Mouse (Mus musculus) CD4-positive helper T cell, adult 2 months (primary cell): Measurements from ENCODE around the gene Mrtfa.

Experiments used
- DNase-seq: peaks from one replicate; pipeline ENCODE4 v3.0.0-alpha.2; 2012; ENCODE audit warnings: low read depth, missing footprints, low spot score

Mrtfa gene

DNA sequence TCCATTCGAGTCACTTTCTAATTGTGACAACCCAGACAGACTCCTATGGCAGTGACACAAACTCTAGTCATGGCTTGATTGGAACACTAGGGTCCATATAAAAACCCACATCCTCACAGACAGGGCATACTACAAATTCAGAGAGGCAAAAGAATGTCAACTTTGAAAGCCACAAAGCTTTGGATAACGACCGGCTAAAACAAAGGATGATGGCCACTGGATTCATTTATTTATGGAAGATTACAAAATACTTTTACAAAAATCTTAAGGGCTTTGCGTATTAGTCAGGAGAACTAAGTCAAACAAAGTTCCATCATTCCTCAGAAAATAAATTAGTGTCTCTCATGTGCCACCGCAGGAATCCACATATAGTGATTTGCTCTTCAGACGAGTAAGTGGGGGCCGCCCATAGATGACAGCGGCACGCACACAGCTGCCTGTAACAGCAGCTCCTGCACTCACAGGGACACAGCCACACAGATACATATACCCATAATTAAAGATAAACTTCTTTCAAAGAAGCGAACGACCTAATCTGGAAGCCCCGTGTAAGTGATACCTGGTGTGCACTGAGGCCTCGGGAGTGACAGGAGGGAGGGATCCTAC lies 88.2 kb downstream of the Mrtfa start:
- DNase-seq: no peak

DNA sequence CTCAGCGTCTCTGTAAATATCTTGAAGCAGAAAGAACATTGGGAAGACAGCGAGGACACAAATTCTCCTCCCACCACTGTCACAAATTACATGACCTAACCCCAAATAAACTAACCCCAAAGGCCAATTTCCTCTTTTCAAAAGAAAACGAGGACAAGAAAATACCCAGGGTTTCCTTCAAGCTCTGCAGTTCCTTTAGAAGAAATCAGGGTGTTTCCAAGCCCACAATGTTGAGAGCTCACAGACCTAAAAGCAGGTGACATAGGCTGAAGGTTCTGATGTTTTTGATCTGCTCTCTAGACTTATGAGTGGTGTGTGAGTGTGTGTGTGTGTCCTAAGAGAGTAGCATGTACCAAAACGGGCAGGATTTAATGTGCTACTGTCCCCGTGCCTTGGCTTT lies 89.2 kb downstream of the Mrtfa start:
- DNase-seq: peak; percentile 69

DNA sequence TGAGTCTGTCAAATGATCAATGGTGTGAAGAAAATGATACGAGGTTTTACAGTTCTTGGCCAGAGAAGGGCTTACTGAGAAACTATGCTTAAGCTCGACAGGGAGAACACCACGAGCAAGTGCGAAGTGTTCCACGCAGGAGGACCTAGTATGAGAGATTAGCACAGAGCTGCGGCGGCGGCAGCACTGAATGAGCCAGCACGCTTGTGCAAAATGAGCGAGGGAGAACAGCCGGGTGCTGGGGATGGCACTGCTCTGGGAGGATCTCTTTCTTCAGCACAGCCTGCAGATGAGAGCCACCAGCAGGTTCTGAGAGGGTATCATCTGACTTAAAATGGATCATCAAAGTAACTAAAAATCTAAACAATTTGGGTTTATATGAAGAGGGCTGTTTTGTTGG lies 91.3 kb downstream of the Mrtfa start:
- DNase-seq: peak; percentile 22

DNA sequence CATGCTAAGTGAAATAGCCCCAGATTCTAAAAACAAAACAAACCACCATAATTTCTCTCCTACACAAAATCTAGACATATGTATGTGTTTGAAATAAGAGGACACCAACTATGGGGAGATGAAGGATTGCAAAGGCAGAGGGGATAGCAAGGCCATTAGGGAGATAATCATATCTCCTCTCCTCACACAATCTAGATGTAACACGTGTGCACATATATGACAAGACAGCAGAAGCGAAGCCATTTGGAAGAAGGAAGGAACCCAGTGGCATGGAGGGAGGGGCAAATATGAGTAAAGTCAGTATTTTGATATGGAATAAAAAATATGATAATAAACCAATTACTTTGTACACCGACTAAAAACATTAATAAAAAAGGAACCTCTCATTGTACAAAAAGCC lies 91.9 kb downstream of the Mrtfa start:
- DNase-seq: no peak

DNA sequence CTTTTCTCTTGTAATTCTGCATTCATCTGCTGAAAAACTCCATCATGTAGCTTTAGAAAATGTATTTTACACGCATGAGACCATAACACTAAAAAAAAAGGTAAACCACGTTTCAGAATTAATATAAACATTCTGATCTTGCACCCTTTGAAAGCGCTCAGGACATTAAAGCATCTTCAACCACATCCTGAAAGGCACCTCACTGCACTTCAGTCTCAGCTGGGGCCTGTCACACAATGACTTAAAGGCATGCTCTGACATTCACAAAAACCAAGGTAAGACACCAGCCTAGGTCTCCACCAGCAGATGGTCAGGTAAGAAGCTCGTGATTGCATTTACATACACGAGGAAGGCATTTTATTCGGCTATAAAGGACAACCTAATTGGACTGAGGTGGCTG lies 92.7 kb downstream of the Mrtfa start:
- DNase-seq: peak; percentile 81

DNA sequence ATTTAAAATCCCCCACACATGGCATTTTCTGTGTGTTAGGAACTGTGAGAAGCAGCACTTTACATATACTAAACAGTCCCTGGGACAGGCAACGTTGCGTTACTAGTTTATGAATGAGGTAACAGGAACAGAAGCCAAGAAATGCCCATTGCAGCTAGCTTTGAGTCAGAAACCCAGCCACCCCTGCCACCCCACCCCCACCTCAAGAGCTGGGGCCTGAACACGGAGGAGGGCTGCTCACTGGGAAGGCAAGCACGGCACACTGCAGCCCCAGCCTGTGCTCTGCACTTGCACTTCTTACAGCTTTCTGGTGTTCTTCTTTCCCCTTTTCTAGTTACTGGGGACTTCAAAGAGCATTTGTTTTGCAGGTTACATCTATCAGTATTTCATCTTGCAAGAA lies 93.1 kb downstream of the Mrtfa start:
- peak; percentile 84 for DNase-seq

DNA sequence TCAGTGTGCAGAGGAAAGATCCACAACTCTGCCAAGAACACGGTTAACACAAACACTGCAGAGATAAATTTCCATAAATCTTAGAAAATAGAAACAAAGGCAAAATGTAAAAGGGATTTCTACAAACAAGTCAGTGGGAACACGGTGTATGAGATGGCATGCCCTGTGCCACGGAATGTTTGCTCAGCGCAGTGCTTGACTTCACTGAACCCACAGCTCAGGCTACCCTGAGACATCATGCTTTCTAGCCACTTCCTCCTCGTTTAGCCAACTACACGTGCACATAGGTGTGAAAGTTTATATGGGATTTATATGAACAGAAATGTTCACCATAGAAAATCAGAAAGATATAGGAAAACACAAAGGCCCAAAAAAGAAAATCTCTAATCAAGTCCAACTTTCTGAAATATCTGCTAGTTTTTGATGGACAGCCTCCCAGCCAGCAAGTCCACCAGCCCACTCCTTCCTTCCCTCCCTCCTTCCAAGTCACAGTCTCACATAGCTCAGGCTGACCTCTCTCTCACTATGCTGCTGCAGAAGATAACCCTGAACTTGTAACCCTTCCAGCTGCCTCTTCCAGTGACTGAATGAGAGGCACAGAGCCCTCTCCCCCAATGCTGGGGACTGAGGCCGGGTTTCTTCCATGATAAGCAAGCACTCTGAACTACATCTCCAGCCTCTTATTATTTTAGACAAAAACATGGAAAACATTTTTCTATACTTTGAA lies 94.1 kb downstream of the Mrtfa start:
- no peak for DNase-seq

DNA sequence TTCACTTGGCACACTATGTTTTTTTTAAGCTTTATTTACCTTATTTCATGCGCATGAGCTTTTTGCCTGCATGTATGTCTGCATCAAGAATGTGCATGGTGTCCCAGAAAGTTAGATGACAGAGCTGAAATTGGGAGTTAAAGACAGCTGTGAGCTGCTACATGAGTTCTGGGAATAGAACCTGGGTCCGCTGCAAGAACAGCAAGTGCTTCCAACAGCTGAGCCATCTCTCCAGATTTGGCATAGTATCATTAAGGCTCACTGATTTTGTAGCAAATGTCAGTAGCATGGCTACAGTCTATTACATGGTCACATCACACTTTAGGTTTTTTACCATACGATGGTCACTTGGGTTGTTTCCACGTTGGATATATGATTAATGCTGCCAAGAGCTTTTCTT lies 97.5 kb downstream of the Mrtfa start:
- no peak for DNase-seq

DNA sequence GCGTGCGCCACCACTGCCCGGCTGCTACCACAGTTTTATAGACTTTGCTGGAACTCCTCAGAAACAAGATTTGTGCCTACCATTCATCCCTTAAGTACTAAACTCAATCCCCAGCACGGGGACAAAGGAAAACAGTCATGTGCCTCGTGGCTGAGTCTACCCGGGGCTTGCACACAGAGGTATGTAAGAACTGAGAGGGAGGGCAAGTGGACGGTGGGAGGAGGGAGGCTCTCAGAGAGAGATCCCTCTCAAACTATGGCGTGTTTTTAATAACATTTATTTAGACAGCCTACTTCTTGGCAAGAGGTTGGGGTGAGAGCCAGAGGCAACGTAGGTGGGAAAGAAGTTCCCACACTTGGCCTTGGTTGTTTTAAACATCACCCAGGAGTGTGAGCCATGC lies 98.8 kb downstream of the Mrtfa start:
- no peak for DNase-seq

DNA sequence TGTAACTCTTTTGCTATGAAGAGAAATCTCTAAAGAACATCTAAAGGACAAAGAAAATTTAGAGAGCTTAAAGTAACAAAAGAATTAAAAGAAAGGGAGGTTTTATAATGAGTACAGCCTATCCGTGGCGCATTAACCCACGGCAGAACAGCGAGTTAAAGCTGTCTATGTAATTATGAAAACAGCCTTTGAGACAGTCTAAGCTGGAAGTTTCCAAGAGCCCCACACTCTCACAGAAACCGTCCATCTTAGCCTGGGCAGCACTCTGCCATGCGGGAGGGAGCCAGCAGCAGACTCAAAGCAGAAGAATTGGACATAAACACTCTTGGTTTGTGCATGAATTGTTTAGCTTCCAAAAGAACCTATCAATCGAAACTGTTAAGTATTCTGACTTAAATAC lies 103.0 kb downstream of the Mrtfa start:
- no peak for DNase-seq

DNA sequence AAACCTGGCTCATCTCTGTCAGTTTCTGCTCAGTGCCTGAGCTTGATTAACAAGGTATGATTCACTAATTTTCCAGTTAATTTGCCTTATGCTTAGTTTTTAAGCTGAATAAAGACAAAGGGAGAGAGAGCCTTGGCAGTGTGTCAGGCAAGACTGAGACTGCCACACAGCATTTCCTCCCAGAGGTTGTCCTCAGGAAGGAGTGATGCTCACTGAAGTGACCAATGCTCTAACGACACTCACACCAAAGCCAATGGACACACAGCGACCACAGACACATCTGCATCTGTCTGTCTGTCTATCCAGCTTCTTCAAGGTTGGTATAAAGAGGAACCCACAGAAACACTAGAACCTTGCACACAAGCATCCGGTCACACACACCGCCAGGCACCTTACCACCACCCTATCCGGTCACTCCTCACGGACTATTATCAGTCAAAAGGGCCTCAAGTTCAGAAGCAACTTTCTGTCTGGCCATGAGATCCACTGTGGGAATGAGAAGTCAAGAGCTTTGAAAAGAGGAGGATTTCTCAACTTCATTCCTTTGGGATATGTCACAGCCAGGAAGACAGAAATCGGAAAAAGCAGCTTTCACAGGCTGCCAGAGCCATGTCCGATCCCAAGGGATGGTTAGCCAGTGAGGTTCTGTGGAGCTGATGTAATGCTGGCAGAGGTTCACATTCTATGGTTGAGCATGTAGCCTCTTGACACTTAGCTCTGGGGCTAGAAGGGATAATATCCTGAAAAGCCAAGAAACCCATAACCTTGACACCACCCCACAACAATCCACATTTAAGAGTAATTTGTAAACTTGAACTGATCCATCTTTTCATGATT lies 103.7 kb downstream of the Mrtfa start:
- no peak for DNase-seq

DNA sequence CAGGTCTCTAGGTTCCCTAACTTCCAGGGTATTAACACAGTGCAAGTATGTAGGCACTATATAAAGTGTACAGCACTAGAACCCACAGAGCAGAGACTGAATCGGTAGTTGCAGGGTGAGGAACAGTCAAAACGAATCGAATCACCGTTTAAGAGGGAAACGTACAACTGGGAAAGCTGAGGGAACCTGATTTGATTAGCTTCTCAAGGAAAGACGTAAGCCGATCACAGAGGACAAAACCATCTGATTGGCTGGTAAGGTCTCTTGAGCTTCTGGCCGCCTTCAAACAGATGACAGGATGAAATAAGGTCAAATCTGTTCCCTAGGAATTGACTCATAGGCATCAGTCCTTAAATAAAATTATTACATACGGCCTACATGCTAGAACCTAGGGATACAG lies 106.7 kb downstream of the Mrtfa start:
- DNase-seq: no peak

DNA sequence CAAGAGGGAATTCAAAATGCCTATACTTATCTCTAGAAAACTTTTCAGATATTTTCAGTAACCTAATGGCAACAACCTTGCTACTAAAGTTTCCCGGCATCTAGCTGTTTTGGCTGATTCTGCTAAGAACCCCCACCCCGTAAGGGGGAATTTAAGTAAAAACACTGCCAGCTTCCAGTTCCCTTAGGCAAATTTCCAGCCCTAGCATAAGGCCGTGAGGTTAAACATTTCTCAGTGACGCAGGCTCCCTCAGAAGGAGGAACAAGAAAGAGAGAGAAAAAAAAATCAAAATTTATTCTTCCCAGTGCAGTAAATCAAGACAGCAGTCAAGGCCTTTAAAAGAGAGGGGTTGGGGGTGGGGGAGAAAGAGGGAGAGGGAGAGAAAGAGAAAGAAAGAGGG lies 107.3 kb downstream of the Mrtfa start:
- DNase-seq: no peak

DNA sequence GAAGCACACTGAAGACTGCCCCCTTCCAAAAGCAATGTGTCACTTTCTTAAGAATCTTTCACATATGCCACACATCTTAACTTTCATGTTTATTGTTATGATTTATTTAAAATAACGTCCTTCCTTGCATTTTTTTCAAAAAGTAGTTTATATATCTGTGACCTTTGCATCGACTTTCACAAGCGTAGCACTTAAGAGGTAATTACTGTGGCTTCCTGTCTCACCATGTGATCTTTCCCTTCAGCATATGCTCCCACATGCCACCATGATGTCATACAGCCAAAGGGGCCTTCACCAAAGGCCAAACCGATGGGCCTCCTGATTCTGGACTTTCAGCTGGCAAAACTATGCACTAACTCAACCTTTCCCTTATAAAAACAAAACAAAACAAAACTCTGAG lies 109.3 kb downstream of the Mrtfa start:
- peak; percentile 60 for DNase-seq

DNA sequence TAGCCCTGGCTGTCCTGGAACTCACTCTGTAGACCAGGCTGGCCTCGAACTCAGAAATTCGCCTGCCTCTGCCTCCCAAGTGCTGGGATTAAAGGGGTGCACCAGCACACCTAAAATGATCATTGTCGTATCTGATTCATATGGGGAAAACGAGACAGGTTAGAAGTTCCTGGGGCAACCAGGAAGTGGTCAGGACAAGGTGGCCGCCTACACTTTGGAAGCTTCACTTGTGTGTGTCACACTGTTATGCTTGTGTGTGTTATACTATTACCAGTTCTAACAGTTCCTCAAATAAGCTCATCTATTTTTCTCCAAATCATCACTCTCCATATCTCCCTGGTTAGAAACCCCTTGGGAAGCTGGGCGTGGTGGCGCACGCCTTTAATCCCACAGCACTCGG lies 110.2 kb downstream of the Mrtfa start:
- peak; percentile 51 for DNase-seq

DNA sequence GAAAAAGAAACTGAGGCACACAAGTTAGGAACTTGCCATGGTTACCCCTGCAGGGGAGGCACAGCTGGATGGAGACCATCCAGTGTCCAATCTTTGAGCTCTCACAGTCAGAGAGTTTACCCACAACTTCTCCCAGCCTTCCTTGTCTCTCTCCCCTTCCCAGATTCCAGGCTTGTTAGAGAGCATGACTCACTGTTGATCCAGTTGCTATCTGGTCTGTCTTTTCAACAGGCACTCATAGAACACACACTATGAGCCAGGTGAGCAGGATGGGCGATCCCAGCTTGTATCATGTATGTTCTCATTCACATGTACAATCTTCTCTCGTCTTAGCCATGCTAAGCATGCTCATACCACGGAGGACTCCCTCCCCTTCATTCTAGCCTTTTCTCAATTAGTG lies 111.3 kb downstream of the Mrtfa start:
- DNase-seq: no peak

DNA sequence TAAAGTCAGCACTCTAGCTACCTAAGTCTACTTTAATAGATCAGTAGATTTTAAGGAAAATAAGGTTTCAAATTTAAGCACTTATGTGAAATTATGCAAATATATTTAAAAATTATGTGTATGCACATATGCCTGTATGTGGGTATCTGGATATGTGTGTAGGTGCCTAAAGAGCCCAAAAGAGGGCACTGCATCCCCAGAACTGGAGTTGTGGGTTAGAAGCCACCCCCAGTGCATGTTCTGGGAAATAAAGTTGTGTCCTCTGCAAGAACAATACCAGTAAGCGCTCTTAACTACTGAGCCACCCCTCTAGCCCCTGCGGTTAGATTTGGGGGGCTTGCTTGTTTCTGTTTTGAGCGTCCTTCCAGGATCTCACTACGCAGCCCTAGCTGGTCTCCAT lies 113.0 kb downstream of the Mrtfa start:
- DNase-seq: peak; percentile 63

DNA sequence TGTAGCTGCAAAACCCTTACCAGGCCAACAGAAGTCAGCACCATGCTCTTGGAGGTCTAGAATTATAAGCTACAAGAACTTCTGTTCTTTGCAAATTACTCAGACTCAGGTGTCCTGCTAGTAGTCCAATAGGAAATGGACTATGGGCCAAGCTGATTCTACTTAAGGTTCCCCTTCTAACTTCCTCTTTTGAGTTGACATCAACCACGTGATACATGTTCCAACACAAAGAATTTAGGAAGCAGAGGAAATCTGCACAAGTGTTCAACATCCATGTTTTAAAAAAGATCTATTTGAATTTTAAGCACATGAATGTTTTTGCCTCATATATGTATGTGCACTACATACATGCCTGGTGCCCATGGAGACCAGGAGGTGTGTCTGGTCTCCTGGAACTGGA lies 116.0 kb downstream of the Mrtfa start:
- no peak for DNase-seq

DNA sequence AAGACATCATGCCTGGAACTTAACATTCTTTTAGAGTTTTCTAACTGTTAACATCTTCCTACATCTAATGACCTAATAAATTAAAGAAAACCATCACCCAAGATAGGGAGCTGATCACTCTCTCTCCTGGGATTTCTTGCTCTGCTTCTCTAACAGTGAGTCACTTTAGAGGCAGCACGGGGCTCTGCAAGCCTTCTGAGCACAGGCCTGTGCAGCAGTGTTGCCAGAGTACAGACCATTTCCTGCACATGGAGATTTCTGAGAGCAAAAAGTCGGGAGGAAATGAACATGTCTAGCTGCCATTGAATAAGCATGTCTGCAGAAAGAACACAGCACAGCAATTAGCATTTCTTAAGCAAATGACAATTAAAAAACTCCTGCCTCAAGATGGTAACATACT lies 116.8 kb downstream of the Mrtfa start:
- DNase-seq: no peak

DNA sequence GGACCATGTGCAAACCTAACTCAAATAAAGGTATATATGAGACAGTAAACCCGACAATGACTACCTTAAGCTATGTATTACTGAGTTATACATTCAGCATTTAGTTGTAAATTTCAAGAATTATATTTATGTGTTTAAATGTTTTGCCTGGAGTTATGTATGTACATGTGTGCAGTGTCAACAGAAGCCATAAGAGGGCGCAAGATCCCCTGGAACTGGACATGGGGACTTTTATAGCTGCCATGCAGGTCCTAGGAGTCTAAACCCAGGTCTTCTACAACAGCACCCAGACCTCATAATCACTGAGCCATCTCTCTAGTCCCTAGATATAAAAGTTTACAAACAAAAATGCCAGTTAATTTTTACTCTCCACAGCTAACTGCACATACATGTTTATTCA lies 117.8 kb downstream of the Mrtfa start:
- DNase-seq: peak; percentile 46

DNA sequence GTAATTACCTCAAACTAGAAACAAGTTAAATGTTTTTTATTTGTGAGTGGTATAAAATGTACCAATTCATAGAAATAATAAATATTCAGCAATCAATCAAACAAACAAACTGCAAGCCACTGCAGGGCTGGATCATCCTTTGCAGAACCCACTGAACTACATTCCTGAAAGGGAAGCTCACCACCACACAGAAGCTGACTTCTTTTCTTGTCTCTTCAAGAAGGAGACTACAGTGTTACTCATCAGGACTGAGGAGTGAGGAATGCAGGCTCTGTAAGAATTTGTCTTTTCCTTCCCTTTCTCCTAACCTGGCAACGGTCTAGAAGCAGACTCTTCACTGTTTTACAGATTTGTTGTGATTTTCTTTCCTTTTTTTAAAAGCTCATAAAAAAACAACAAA lies 120.1 kb downstream of the Mrtfa start:
- DNase-seq: no peak

DNA sequence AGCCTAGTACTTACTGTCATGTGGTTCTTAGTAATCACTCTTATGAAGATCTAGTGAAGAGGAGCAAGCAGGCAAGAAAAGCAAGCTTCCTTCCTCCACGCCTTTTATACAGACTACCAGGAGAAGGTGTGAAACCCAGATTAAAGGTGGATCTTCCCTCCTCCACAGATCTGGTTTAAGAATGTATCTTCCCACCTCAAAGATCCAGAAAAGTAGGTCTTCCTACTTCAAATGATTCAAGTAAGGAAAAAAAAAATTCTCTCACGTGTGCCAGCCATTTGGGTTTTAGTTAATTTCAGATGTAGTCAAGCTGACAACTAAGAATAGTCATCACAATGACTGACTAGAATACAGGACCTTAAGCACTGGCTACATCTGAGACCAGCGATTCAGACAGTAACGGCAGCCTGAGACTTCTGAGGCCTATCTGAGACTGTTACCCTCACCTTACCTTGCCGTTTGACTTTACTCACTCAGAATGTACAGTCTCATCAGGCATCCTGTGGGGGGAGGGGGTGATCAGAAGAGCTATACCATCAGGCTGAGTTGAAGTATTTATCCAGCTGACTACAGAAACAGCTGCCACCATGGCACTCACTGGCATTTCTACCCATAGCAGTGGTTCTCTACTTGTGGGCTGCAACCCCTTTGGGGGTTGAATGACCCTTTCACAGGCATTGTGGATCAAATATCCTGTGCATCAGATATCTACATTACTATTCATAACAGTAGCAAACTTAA lies 121.7 kb downstream of the Mrtfa start:
- DNase-seq: peak; percentile 48
